Mouse (Mus musculus) neural tube, embryonic 13.5 days (tissue): Measurements from ENCODE around the gene Scgb1b2. TPM values are rescaled to one million over a fixed set of nuclear protein-coding genes. Genes with fewer than 3 reads are reported as not detected.

Experiments used
- ATAC-seq: fragments of 200-750 bp; cut with Nextera tagmentation; 2 replicates; pipeline ENCODE4 v1.8.0; 2017; ENCODE audit warnings: low read depth, mild to moderate bottlenecking, moderate TSS enrichment, moderate library complexity
- H3K27ac ChIP-seq: fragments of 300-500 bp; sonication (generic); replicated peaks from 2 replicates; pipeline ENCODE4 v1.5.1; 2015; ENCODE audit warnings: moderate library complexity, mild to moderate bottlenecking, inconsistent platforms
- H3K27me3 ChIP-seq: fragments of 300-500 bp; sonication (generic); 2 replicates; pipeline ENCODE4 v1.6.1; 2015; ENCODE audit warnings: mild to moderate bottlenecking, inconsistent platforms
- H3K36me3 ChIP-seq: fragments of 300-500 bp; sonication (generic); 2 replicates; pipeline ENCODE4 v1.6.1; 2015; ENCODE audit warnings: mild to moderate bottlenecking, inconsistent platforms
- H3K4me1 ChIP-seq: fragments of 300-500 bp; sonication (generic); replicated peaks from 2 replicates; pipeline ENCODE4 v1.6.1; 2015; ENCODE audit warnings: inconsistent platforms
- H3K4me2 ChIP-seq: fragments of 300-500 bp; sonication (generic); 2 replicates; pipeline ENCODE4 v1.6.1; 2015; ENCODE audit warnings: inconsistent platforms, mild to moderate bottlenecking, moderate library complexity
- H3K4me3 ChIP-seq: fragments of 300-500 bp; sonication (generic); 2 replicates; pipeline ENCODE4 v1.5.1; 2015; ENCODE audit warnings: mild to moderate bottlenecking, inconsistent platforms
- H3K9ac ChIP-seq: fragments of 300-500 bp; sonication (generic); 2 replicates; pipeline ENCODE4 v1.6.1; 2015; ENCODE audit warnings: moderate library complexity, mild to moderate bottlenecking, inconsistent platforms
- H3K9me3 ChIP-seq: fragments of 300-500 bp; sonication (generic); 2 replicates; pipeline ENCODE4 v1.6.1; 2016; ENCODE audit warnings: inconsistent platforms
- WGBS: fragments of 180-500 bp; shearing (Covaris S2); methylation state at CpG from one replicate; pipeline ENCODE4 v1.1.7; 2015; 5-methylcytosine and 5-hydroxymethylcytosine counted together
- polyA plus RNA-seq: library from polyadenylated mRNA; unstranded; fragments of >200 nt; fragmentation: Nextera tagmentation; extraction: Ambion mirVana; gene quantifications from 2 replicates; pipeline ENCODE4 v1.2.1, GENCODE M21; 2015

Scgb1b2 gene
- polyA plus RNA-seq = not detected in 2 replicates

DNA sequence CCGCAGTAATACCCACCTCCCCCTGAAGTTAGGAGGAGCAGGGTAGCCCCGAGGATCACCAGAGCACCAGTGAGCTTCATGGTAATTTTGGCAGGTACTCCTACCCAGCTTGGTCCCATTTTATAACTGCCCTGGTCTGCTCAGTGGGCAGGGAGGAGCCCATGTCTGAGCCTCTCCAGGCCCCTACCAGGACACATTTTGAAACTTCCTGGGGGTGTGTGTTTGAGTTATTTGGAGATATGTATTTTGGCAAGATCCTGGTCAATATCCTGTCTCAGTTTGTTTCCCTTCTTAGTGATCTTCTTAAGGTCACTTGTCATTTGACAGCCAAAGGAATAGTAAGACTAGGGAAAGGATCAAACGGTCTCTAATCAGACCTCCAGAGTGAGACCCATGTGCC is at the start of gene Scgb1b2:
Scgb1b2 (minus strand) TSS at position 101 of the 400 bp plus-strand sequence.
- Histone ChIP-seq H3K36me3 (no peaks in the 10 kb centered on the region), H3K4me3 (no peak within 1 kb of the TSS), H3K27me3 (no peaks in the 10 kb centered on the region), H3K9me3 (peaks cover 28% of the 10 kb centered on the region), H3K27ac (no peak within 1 kb of the TSS), H3K4me2 (no peak within 1 kb of the TSS), H3K9ac (no peak within 1 kb of the TSS), H3K4me1 (no peaks in the 10 kb centered on the region)
- no peak for ATAC-seq
- WGBS = 86% methylated on average over 3 of the region's 3 CpGs

DNA sequence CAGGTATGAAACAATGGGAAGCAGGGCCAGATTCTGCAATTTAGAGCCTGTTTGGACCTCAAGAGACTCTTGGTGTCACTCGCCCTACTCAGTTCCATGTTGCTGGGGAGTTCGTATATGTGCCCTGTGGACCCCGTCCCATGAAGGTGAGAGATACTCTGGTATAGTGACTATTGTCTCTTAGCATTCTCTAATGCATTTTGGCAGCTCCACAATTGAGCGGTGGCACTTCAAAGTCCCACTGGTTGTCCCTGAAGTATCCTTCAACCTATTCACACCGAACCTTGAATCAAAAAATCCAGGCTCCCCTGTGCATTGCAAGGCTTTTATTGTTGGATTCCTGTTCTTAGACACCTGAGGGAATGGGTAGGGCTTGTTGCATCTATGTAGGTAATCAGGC is 1.4 kb downstream of the Scgb1b2 start, which contains the start of gene Scgb2b2:
Scgb2b2 (plus strand) TSS at position 301 of the 400 bp plus-strand sequence.
- no peak within 1 kb of the TSS for H3K4me2 ChIP-seq
- no peak within 1 kb of the TSS for H3K27ac ChIP-seq
- H3K27me3 ChIP-seq = no peaks in the 10 kb centered on the region
- no peaks in the 10 kb centered on the region for H3K36me3 ChIP-seq
- no peak within 1 kb of the TSS for H3K9ac ChIP-seq
- peaks cover 32% of the 10 kb centered on the region for H3K9me3 ChIP-seq
- no peak within 1 kb of the TSS for H3K4me3 ChIP-seq
- ATAC-seq = no peak
- WGBS = 79% methylated on average over 5 of the region's 5 CpGs
- H3K4me1 ChIP-seq = no peaks in the 10 kb centered on the region

Other genes starting within 250 kb of the Scgb1b2 start
- gene Fxyd5, start 249.3 kb downstream of the Scgb1b2 start, polyA plus RNA-seq = 15.9 and 19.6 TPM in 2 replicates
- gene Fxyd7, start 240.4 kb downstream of the Scgb1b2 start, polyA plus RNA-seq = 181 and 239 TPM in 2 replicates
- gene Fxyd1, start 234.6 kb downstream of the Scgb1b2 start, polyA plus RNA-seq = 28.2 and 33.9 TPM in 2 replicates
- gene Lgi4, start 232.5 kb downstream of the Scgb1b2 start, polyA plus RNA-seq = 2.0 and 2.6 TPM in 2 replicates
- 2.2 and 2.5 TPM in 2 replicates for gene Fxyd3, start 215.1 kb downstream of the Scgb1b2 start, polyA plus RNA-seq
- gene Hpn, start 176.5 kb downstream of the Scgb1b2 start, polyA plus RNA-seq = 0.25 and 0.62 TPM in 2 replicates
- 5.1 and 6.8 TPM in 2 replicates for gene Scn1b, start 164.8 kb downstream of the Scgb1b2 start, polyA plus RNA-seq
- 206 and 212 TPM in 2 replicates for gene Gramd1a, start 135.9 kb downstream of the Scgb1b2 start, polyA plus RNA-seq
- not detected in 2 replicates for gene Scgb2b2, start 1.3 kb downstream of the Scgb1b2 start, polyA plus RNA-seq
- gene Scgb2b3, start 70.3 kb upstream of the Scgb1b2 start, polyA plus RNA-seq = not detected in 2 replicates
- not detected in 2 replicates for gene Scgb1b3, start 83.8 kb upstream of the Scgb1b2 start, polyA plus RNA-seq